Mouse (Mus musculus) intestine, postnatal 0 days (tissue): Measurements from ENCODE around the gene Hk2. TPM values are rescaled to one million over a fixed set of nuclear protein-coding genes. Genes with fewer than 3 reads are reported as not detected.

Source experiments
- ATAC-seq: fragments of 200-750 bp; cut with Nextera tagmentation; 2 replicates; pipeline ENCODE4 v1.8.0; 2017; ENCODE audit warnings: mild to moderate bottlenecking, moderate TSS enrichment, moderate library complexity
- H3K27ac ChIP-seq: fragments of 300-500 bp; sonication (generic); 2 replicates; pipeline ENCODE4 v1.5.1; 2014; ENCODE audit warnings: mild to moderate bottlenecking, low read depth, low read length, moderate library complexity
- H3K27me3 ChIP-seq: fragments of 300-500 bp; sonication (generic); replicated peaks from 2 replicates; pipeline ENCODE4 v1.6.1; 2014; ENCODE audit warnings: low read length, mixed read lengths; ENCODE audit not compliant: control insufficient read depth, insufficient read depth
- H3K36me3 ChIP-seq: fragments of 300-500 bp; sonication (generic); 2 replicates; pipeline ENCODE4 v1.6.1; 2014; ENCODE audit warnings: mild to moderate bottlenecking, moderate library complexity; ENCODE audit not compliant: control insufficient read depth, insufficient read depth
- H3K4me1 ChIP-seq: fragments of 300-500 bp; sonication (generic); replicated peaks from 2 replicates; pipeline ENCODE4 v1.6.1; 2014; ENCODE audit warnings: antibody characterized with exemption, low read length, mixed read lengths; ENCODE audit not compliant: control insufficient read depth, insufficient read depth
- H3K4me2 ChIP-seq: fragments of 300-500 bp; sonication (generic); replicated peaks from 2 replicates; pipeline ENCODE4 v1.6.1; 2014; ENCODE audit warnings: low read depth, mild to moderate bottlenecking, moderate library complexity
- H3K4me3 ChIP-seq: fragments of 300-500 bp; sonication (generic); 2 replicates; pipeline ENCODE4 v1.5.1; 2014; ENCODE audit warnings: low read depth, low read length
- H3K9ac ChIP-seq: fragments of 300-500 bp; sonication (generic); 2 replicates; pipeline ENCODE4 v1.6.1; 2014; ENCODE audit warnings: mild to moderate bottlenecking, low read depth, low read length
- H3K9me3 ChIP-seq: fragments of 300-500 bp; sonication (generic); 2 replicates; pipeline ENCODE4 v1.6.1; 2016; ENCODE audit warnings: mixed run types; ENCODE audit not compliant: control insufficient read depth
- CTCF ChIP-seq: sonication (generic); IDR thresholded peaks from 2 replicates; pipeline ENCODE4 v1.5.1; 2016; ENCODE audit warnings: low read depth, mild to moderate bottlenecking, control low read depth, antibody characterized with exemption, moderate library complexity
- WGBS: fragments of 180-500 bp; shearing (Covaris S2); extraction: QIAGEN DNeasy Blood & Tissue Kit; methylation state at CpG from one replicate; pipeline ENCODE4 v1.1.7; 2014; 5-methylcytosine and 5-hydroxymethylcytosine counted together
- polyA plus RNA-seq: library from polyadenylated mRNA; unstranded; fragments of >200 nt; fragmentation: Nextera tagmentation; extraction: Ambion mirVana; gene quantifications from 2 replicates; pipeline ENCODE4 v1.2.1, GENCODE M21; 2015

Hk2 gene
- polyA plus RNA-seq, 1 experiment from 2014 or later = 2.5 TPM

GRCm38 (mm10) chr6:82756799-82757210 is 17.4 kb downstream of the Hk2 start:
- Histone ChIP-seq H3K9ac (no peak overlapping the region), H3K36me3 (peaks cover 4% of the 10 kb centered on the region; the same call in 1 of the 2 replicates), H3K27me3 (no peaks in the 10 kb centered on the region), H3K9me3 (no peaks in the 10 kb centered on the region), H3K4me1 (no peaks in the 10 kb centered on the region; the same call in 1 of the 2 replicates), H3K4me2 (peak overlapping the region; percentile 21; the same call in 1 of the 2 replicates), H3K27ac (no peak overlapping the region), H3K4me3 (no peak overlapping the region)
- ATAC-seq = peak; percentile 49; the same call in 1 of the 2 replicates
- 44% methylated on average over 9 of the region's 9 CpGs for WGBS
- TF ChIP-seq CTCF = no peak

GRCm38 (mm10) chr6:82756216-82756615 is 18.0 kb downstream of the Hk2 start:
- no peak overlapping the region for H3K9ac ChIP-seq
- H3K4me1 ChIP-seq = no peaks in the 10 kb centered on the region; the same call in 1 of the 2 replicates
- H3K27me3 ChIP-seq = 0 out of 2 replicates have a peak, but pooled peaks cover 5% of the 10 kb centered on the region
- WGBS = 53% methylated on average over 7 of the region's 7 CpGs
- no peak overlapping the region for H3K27ac ChIP-seq
- no peak overlapping the region for H3K4me2 ChIP-seq
- ATAC-seq = no peak
- no peaks in the 10 kb centered on the region for H3K9me3 ChIP-seq
- H3K36me3 ChIP-seq = peaks cover 4% of the 10 kb centered on the region; the same call in 1 of the 2 replicates
- no peak overlapping the region for H3K4me3 ChIP-seq
- no peak for TF ChIP-seq CTCF

GRCm38 (mm10) chr6:82755338-82755737 is 18.9 kb downstream of the Hk2 start:
- H3K36me3 ChIP-seq = peaks cover 4% of the 10 kb centered on the region; the same call in 1 of the 2 replicates
- TF ChIP-seq CTCF = peak; percentile 66
- 43% methylated on average over 2 of the region's 2 CpGs for WGBS

GRCm38 (mm10) chr6:82754769-82755168 is 19.5 kb downstream of the Hk2 start:
- 88% methylated on average over 6 of the region's 6 CpGs for WGBS
- Histone ChIP-seq H3K4me2 (no peak overlapping the region), H3K4me3 (no peak overlapping the region), H3K27ac (no peak overlapping the region), H3K9ac (no peak overlapping the region), H3K27me3 (0 out of 2 replicates have a peak, but pooled peaks cover 5% of the 10 kb centered on the region), H3K9me3 (no peaks in the 10 kb centered on the region), H3K36me3 (peaks cover 4% of the 10 kb centered on the region; the same call in 1 of the 2 replicates), H3K4me1 (no peaks in the 10 kb centered on the region; the same call in 1 of the 2 replicates)
- no peak for TF ChIP-seq CTCF
- ATAC-seq = no peak

More at GRCm38 (mm10) chr6:82755338-82755737, 18.9 kb downstream of the Hk2 start:
- ATAC-seq = no peak
- H3K4me2 ChIP-seq = no peak overlapping the region
- H3K27me3 ChIP-seq = 0 out of 2 replicates have a peak, but pooled peaks cover 5% of the 10 kb centered on the region
- H3K4me3 ChIP-seq = no peak overlapping the region
- H3K27ac ChIP-seq = no peak overlapping the region
- no peak overlapping the region for H3K9ac ChIP-seq
- H3K9me3 ChIP-seq = no peaks in the 10 kb centered on the region
- H3K4me1 ChIP-seq = no peaks in the 10 kb centered on the region; the same call in 1 of the 2 replicates

GRCm38 (mm10) chr6:82753638-82754361 is 20.5 kb downstream of the Hk2 start:
- Histone ChIP-seq H3K9me3 (no peaks in the 10 kb centered on the region), H3K36me3 (no peaks in the 10 kb centered on the region; the same call in 1 of the 2 replicates), H3K27me3 (0 out of 2 replicates have a peak, but pooled peaks cover 5% of the 10 kb centered on the region), H3K4me2 (no peak overlapping the region), H3K4me3 (no peak overlapping the region), H3K4me1 (no peaks in the 10 kb centered on the region; the same call in 1 of the 2 replicates), H3K27ac (no peak overlapping the region), H3K9ac (no peak overlapping the region)
- 0 out of 2 replicates have a peak, but pooled peaks have one; percentile 20 for ATAC-seq
- TF ChIP-seq CTCF = peak; percentile 73
- WGBS = 60% methylated on average over 14 of the region's 14 CpGs

- ATAC-seq = no peak
- no peak overlapping the region for H3K4me2 ChIP-seq
Measured at GRCm38 (mm10) chr6:82753061-82753460, 21.2 kb downstream of the Hk2 start.

More at GRCm38 (mm10) chr6:82753061-82753460, 21.2 kb downstream of the Hk2 start:
- Histone ChIP-seq H3K9me3 (no peaks in the 10 kb centered on the region), H3K4me3 (no peak overlapping the region), H3K27ac (no peak overlapping the region), H3K9ac (no peak overlapping the region), H3K36me3 (no peaks in the 10 kb centered on the region), H3K4me1 (no peaks in the 10 kb centered on the region; the same call in 1 of the 2 replicates), H3K27me3 (0 out of 2 replicates have a peak, but pooled peaks cover 5% of the 10 kb centered on the region)
- TF ChIP-seq CTCF = no peak
- 48% methylated on average over 11 of the region's 11 CpGs for WGBS
